Mouse (Mus musculus) hindbrain, embryonic 14.5 days (tissue): ENCODE results near the gene Osbpl9. TPM values are rescaled to one million over a fixed set of nuclear protein-coding genes. Genes with fewer than 3 reads are reported as not detected.

Experiments used
- ATAC-seq: fragments of 200-750 bp; cut with Nextera tagmentation; 2 replicates; pipeline ENCODE4 v1.8.0; 2017; ENCODE audit warnings: moderate number of reproducible peaks, mild to moderate bottlenecking, moderate TSS enrichment, moderate library complexity; ENCODE audit not compliant: low FRiP score
- DNase-seq: peaks from one replicate; pipeline ENCODE4 v3.0.0-alpha.2; 2015; ENCODE audit warnings: low spot score
- H3K27ac ChIP-seq: fragments of 300-500 bp; sonication (generic); 2 replicates; pipeline ENCODE4 v1.5.1; 2014; ENCODE audit warnings: mild to moderate bottlenecking, moderate library complexity
- H3K27me3 ChIP-seq: fragments of 300-500 bp; sonication (generic); 2 replicates; pipeline ENCODE4 v1.6.1; 2014; ENCODE audit warnings: mild to moderate bottlenecking, low read length, mixed read lengths; ENCODE audit not compliant: control insufficient read depth, insufficient read depth
- H3K36me3 ChIP-seq: fragments of 300-500 bp; sonication (generic); replicated peaks from 2 replicates; pipeline ENCODE4 v1.6.1; 2014; ENCODE audit not compliant: control insufficient read depth, insufficient read depth
- H3K4me1 ChIP-seq: fragments of 300-500 bp; sonication (generic); replicated peaks from 2 replicates; pipeline ENCODE4 v1.6.1; 2014; ENCODE audit warnings: antibody characterized with exemption, low read length, mixed read lengths; ENCODE audit not compliant: control insufficient read depth, insufficient read depth
- H3K4me2 ChIP-seq: fragments of 300-500 bp; sonication (generic); replicated peaks from 2 replicates; pipeline ENCODE4 v1.6.1; 2014; ENCODE audit warnings: mild to moderate bottlenecking, moderate library complexity
- H3K4me3 ChIP-seq: fragments of 300-500 bp; sonication (generic); replicated peaks from 2 replicates; pipeline ENCODE4 v1.5.1; 2014; ENCODE audit warnings: mild to moderate bottlenecking, low read length
- H3K9ac ChIP-seq: fragments of 300-500 bp; sonication (generic); 2 replicates; pipeline ENCODE4 v1.6.1; 2014
- H3K9me3 ChIP-seq: fragments of 300-500 bp; sonication (generic); 2 replicates; pipeline ENCODE4 v1.6.1; 2016; ENCODE audit warnings: low read length; ENCODE audit not compliant: control insufficient read depth
- WGBS: fragments of 180-500 bp; shearing (Covaris S2); extraction: QIAGEN DNeasy Blood & Tissue Kit; methylation state at CpG from one replicate; pipeline ENCODE4 v1.1.7; 2014; 5-methylcytosine and 5-hydroxymethylcytosine counted together
- polyA plus RNA-seq: library from polyadenylated mRNA; unstranded; fragments of >200 nt; fragmentation: Nextera tagmentation; extraction: Ambion mirVana; gene quantifications from 2 replicates; pipeline ENCODE4 v1.2.1, GENCODE M21; 2014

Osbpl9 gene
- polyA plus RNA-seq, 1 experiment from 2014 or later = 79.8 TPM

GRCm38 (mm10) chr4:109185616-109186405 lies 16.3 kb downstream of the Osbpl9 start:
- ATAC-seq = no peak
- H3K4me2 ChIP-seq = no peak overlapping the region
- no peak overlapping the region for H3K27ac ChIP-seq
- DNase-seq = no peak
- no peaks in the 10 kb centered on the region; the same call in 1 of the 2 replicates for H3K4me1 ChIP-seq
- H3K4me3 ChIP-seq = no peak overlapping the region
- H3K9me3 ChIP-seq = no peaks in the 10 kb centered on the region
- H3K27me3 ChIP-seq = no peaks in the 10 kb centered on the region
- WGBS = 84% methylated on average over 8 of the region's 8 CpGs
- H3K36me3 ChIP-seq = no peaks in the 10 kb centered on the region
- no peak overlapping the region for H3K9ac ChIP-seq

DNA sequence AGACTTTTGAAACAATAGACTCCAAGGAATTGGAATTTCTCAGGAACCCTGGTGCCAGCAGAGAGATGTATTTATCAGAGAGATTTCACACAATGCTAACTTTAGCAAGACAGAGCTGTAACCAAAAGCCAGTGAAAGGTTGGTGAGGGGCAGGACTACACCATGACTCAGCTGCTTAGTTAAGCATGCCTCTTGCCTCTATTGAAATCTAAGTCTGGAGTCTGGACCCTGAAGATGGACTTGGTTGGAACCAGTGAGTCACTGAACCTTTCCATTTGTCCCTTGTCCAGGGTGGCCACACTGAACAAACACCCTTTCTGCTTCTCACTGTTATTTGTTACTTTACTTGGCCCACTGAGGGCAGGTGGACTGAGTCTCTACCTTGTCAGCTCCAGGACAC lies 26.4 kb downstream of the Osbpl9 start:
- H3K9ac ChIP-seq = no peak overlapping the region
- no peaks in the 10 kb centered on the region for H3K27me3 ChIP-seq
- H3K36me3 ChIP-seq = no peaks in the 10 kb centered on the region
- no peak overlapping the region for H3K4me3 ChIP-seq
- no peak overlapping the region for H3K4me2 ChIP-seq
- no peaks in the 10 kb centered on the region for H3K9me3 ChIP-seq
- no peak overlapping the region for H3K27ac ChIP-seq
- no peak for ATAC-seq
- peaks cover 18% of the 10 kb centered on the region for H3K4me1 ChIP-seq
- no peak for DNase-seq

DNA sequence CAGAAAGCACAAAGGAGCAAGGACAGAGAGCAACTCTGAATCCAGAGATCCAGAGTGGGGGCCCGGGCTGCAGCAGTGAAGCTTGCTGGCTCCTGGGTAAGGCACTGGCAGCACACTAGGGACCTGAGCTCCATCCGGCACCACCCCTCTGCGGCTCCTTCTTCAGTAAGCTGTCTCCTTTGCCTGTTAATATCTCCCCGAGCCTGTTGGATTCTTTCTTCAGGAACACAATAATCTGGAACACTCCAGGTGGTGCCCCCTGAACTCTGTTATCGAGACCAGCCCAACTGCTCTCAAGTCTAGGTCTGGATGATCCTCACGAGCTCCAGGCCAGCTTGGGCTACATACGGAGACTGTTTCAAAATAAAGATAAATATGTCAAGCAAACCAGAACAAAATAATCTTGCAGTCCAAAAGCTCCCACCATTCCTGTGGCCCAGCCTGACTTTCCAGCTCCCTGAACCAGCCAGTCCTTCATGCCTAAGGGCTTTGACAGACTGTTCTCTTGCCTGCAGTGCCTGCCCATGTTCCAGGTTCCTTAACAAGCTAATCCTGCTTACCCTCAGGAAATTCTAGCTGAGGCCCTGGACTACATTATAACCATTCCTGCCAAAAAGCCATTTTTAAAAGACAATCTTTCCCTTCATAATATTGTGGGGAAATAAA lies 28.2 kb downstream of the Osbpl9 start:
- Histone ChIP-seq H3K4me3 (no peak overlapping the region), H3K27me3 (no peaks in the 10 kb centered on the region), H3K4me1 (peaks cover 18% of the 10 kb centered on the region), H3K9me3 (no peaks in the 10 kb centered on the region), H3K36me3 (no peaks in the 10 kb centered on the region), H3K4me2 (peak overlapping the region; percentile 21), H3K9ac (peak overlapping the region; percentile 38), H3K27ac (peak overlapping the region; percentile 88)
- peak; percentile 46; the same call in 1 of the 2 replicates for ATAC-seq
- no peak for DNase-seq
- WGBS = 35% methylated on average over 7 of the region's 7 CpGs

DNA sequence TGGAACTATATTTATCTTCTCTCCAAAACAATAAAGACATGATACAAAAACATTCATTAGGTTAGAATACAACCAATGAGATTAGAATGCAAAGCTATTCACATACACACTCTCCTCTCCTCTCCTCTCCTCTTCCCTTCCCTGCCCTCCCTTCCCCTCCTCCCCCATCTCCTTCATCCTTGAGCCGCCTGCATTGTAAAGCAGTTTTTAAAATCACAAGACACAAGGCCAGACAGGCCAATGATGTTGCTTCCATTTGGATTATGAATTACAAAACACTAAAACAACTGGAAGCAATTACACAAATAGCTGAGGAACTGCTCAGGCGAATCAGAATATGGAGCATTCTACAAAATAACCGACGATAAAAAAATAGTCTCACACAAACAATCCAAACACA lies 28.7 kb downstream of the Osbpl9 start:
- 61% methylated on average over 4 of the region's 4 CpGs for WGBS
- H3K27me3 ChIP-seq = no peaks in the 10 kb centered on the region
- peak overlapping the region; percentile 38 for H3K9ac ChIP-seq
- H3K4me2 ChIP-seq = peak overlapping the region; percentile 21
- DNase-seq (no peak), ATAC-seq (peak; percentile 46; the same call in 1 of the 2 replicates)
- no peaks in the 10 kb centered on the region for H3K9me3 ChIP-seq
- H3K4me3 ChIP-seq = no peak overlapping the region
- peak overlapping the region; percentile 88 for H3K27ac ChIP-seq
- H3K4me1 ChIP-seq = peaks cover 18% of the 10 kb centered on the region
- no peaks in the 10 kb centered on the region for H3K36me3 ChIP-seq

DNA sequence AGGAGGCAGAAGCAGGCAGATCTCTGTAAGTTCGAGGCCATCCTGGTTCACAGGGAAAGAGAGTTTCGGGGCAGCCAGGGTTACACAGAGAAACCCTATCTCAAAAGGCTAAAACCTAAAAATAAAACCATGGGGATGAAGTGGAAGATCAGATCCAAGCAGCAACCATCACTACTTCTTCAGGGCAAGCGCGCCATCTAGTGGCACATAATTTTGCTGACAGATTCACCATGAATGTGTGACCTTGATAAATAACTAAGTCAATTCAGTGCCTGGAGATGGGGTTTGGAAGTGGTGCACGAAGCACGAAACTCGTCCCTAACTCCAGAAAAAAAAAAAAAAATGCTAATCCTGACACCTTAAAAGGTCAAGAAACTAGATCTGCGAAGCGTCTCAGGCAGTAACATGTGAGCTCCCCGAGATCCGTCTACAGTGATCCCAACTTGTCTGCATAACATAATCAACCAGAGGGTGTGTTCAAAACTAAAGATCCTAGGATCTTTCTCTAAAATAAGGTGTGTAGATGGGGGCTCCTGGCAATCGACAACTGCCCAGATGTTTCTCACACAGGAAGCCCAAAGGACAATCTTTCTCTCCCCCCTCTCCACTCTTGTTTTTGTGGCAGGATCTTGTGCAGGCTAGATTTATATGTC lies 36.4 kb downstream of the Osbpl9 start:
- WGBS = 41% methylated on average over 12 of the region's 12 CpGs
- Histone ChIP-seq H3K4me1 (no peaks in the 10 kb centered on the region), H3K27ac (no peak overlapping the region), H3K36me3 (0 out of 2 replicates have a peak, but pooled peaks cover 4% of the 10 kb centered on the region), H3K9ac (no peak overlapping the region), H3K9me3 (no peaks in the 10 kb centered on the region), H3K4me3 (no peak overlapping the region), H3K27me3 (no peaks in the 10 kb centered on the region), H3K4me2 (no peak overlapping the region)
- no peak for ATAC-seq
- DNase-seq = peak; percentile 91

GRCm38 (mm10) chr4:109156481-109157261 lies 45.4 kb downstream of the Osbpl9 start:
- Histone ChIP-seq H3K9ac (peak overlapping the region; percentile 60), H3K9me3 (no peaks in the 10 kb centered on the region), H3K27me3 (no peaks in the 10 kb centered on the region), H3K4me3 (peak overlapping the region; percentile 29), H3K36me3 (0 out of 2 replicates have a peak, but pooled peaks cover under 1% of the 10 kb centered on the region), H3K4me1 (peaks cover 34% of the 10 kb centered on the region), H3K27ac (peak overlapping the region; percentile 89), H3K4me2 (peak overlapping the region; percentile 51)
- 30% methylated on average over 24 of the region's 24 CpGs for WGBS
- ATAC-seq (peak; percentile 82), DNase-seq (peak; percentile 62)

DNA sequence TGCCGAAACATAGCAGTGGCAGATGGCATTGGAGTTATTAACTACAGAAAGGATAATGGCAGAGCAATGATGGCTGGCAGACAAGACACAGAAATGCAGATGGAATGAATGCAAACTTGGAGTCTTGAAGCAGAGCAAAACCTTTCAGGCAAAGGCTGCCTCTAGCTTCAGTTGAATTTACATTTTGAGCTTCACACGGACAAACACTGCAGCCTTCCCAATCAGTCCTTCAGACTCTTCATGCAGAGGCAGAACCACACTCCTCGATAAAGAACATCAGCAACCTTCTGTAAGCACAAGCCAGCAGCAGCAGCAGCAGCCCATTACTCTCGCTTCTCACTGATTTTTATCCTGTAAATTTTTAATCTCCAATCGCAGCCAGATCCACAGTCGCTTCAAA lies 46.0 kb downstream of the Osbpl9 start:
- Histone ChIP-seq H3K9ac (peak overlapping the region; percentile 60), H3K27ac (peak overlapping the region; percentile 89), H3K4me3 (peak overlapping the region; percentile 29), H3K4me2 (peak overlapping the region; percentile 51), H3K27me3 (no peaks in the 10 kb centered on the region), H3K36me3 (no peaks in the 10 kb centered on the region), H3K4me1 (peaks cover 34% of the 10 kb centered on the region), H3K9me3 (no peaks in the 10 kb centered on the region)
- DNase-seq (no peak), ATAC-seq (peak; percentile 39; the same call in 1 of the 2 replicates)
- 53% methylated on average over 6 of the region's 6 CpGs for WGBS

DNA sequence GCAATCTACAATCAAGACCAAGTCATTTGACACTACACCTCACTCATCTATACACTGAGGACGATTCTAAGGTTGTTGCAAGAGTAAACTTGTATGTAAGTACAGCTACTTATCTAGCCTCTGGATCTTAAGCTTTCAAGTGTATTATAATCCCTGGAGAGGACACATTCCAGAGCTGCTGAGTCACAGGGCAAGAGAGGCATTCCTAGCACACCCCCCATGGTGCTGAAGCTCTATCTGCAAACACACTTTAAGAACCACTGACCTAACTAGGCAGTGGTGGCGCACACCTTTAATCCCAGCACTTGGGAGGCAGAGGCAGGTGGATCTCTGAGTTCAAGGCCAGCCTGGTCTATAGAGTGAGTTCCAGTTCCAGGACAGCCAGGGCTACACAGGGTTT lies 51.9 kb downstream of the Osbpl9 start:
- Histone ChIP-seq H3K27ac (no peak overlapping the region), H3K4me1 (peaks cover 12% of the 10 kb centered on the region), H3K4me3 (no peak overlapping the region), H3K27me3 (no peaks in the 10 kb centered on the region), H3K36me3 (no peaks in the 10 kb centered on the region), H3K4me2 (no peak overlapping the region), H3K9ac (no peak overlapping the region), H3K9me3 (no peaks in the 10 kb centered on the region)
- ATAC-seq (no peak), DNase-seq (no peak)
- WGBS = 87% methylated on average over 2 of the region's 2 CpGs
